Mouse (Mus musculus) spleen, postnatal 36 days (tissue): Measurements from ENCODE around the gene Cdk5rap3.

Experiments
- DNase-seq, 2 experiments: peaks; one replicate each; pipeline ENCODE4 v3.0.0; 2022; ENCODE audit warnings: low spot score in 2 of 2, mixed read lengths in 1 of 2

Gene Cdk5rap3

DNA sequence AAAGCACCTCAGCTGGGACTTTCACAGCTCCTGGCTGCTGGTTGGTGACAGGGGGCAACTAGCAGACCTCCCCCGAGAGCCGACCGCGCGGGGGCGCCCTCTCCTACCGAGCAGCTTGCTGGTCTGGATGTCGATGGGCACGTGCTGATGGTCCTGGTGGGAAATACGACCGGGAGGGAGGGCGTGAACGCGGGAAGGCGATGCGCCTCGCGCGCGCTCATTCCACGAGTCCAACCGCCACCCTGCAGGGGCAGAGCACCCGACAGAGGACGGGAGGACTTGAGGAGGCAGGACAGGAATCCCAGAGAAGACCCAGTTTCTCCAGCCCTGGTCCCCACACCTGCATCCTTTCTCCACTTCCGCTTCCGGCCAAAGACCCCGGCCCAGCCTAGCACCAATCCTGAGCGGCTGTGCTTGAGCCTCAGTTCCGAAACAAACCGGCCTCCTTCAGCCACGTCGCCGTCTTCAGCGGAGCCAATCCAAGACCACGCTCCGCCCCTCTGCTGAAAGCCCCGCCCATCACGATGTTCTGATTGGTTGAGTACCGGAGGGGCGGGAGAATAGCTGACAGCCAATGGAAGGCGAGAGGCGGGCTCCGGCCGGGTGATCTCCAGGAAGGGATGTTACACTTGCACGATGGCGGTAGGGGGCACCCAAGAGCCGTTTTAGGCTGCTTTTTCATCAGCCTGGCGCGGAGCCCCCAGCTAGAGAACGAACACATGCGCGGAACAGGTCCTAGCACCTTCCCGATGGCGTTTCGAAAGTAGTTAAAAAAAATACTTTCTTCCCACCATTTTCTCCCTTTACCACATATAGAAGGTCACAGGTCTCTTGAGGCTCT is at the start of gene Cdk5rap3:
TSS of gene Cdk5rap3 (minus strand) at position 453 of the 841 bp plus-strand sequence.
- peak; percentile 99 for DNase-seq

GRCm38 (mm10) chr11:96963580-96963979 is 47.3 kb upstream of the Cdk5rap3 start:
- peak; percentile 76 to 84 for DNase-seq

- DNase-seq = no peak
Observed at GRCm38 (mm10) chr11:96957061-96957805, 40.9 kb upstream of the Cdk5rap3 start.

- DNase-seq = no peak
Observed at GRCm38 (mm10) chr11:96956009-96956724, 39.9 kb upstream of the Cdk5rap3 start.

DNA sequence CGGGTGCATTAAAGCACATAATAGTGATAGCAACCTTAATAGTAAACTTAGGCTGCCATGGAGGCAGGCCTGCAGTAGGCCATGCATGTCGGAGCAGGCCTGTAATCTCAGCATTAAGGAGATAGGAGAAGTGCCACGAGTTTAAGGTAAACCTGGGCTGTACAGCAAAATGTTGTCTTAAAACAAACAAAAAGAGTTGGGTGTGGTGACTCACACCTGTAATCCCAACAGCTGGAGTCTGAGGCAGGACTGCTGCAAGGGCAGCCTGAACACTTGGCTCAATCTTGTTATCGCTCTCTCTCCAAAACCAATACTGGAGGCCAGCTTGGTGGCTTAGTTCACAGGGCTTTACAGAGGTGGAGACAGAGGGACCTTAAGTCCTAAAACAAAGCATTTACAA is 38.8 kb upstream of the Cdk5rap3 start:
- DNase-seq = no peak

GRCm38 (mm10) chr11:96952896-96953295 is 36.6 kb upstream of the Cdk5rap3 start:
- no peak for DNase-seq

GRCm38 (mm10) chr11:96952426-96952825 is 36.1 kb upstream of the Cdk5rap3 start:
- no peak for DNase-seq

- DNase-seq = no peak
Observed at GRCm38 (mm10) chr11:96950767-96951166, 34.5 kb upstream of the Cdk5rap3 start.

DNA sequence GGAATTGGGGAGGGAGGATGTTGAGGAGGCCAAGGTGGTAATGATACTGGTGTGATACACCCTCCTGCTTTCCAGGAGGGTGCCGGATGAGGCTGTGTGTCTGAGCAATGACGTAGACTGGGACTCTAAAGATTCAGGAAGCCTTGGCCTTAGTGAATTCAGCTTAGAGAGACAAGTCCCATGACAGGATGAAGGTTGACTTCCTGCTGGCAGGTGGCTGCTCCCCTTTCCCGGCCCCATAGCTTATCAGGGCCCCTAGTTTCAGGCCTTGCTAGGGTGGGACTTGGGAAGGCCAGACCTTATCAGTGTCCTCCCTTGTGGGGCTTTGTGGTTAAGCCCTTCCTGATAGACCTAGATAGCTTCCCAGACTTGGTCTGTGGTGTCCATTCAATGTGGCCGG is 31.6 kb upstream of the Cdk5rap3 start:
- peak; percentile 34 to 62 for DNase-seq

DNA sequence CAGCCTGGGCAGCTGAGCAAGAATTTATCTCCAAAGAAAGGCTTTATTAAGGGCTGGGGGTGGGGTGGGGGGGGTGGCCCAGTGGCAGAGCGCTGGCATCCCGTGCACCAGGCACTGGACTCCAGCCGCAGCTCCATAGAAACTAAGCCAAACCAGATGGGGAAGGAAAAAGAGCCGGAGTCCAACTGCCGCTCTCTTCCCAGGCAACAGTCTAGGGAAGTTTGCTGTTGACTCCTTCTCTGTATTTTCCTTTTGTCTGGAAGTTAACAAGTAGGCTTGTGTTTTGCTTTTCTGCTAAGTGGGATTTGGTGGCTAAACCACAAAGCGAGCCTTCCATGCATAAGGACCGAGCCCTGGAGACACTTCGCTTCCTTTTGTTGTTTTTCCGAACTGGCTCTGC is 30.2 kb upstream of the Cdk5rap3 start:
- no peak for DNase-seq

- DNase-seq = no peak
Observed at GRCm38 (mm10) chr11:96944844-96945580, 28.7 kb upstream of the Cdk5rap3 start.

DNA sequence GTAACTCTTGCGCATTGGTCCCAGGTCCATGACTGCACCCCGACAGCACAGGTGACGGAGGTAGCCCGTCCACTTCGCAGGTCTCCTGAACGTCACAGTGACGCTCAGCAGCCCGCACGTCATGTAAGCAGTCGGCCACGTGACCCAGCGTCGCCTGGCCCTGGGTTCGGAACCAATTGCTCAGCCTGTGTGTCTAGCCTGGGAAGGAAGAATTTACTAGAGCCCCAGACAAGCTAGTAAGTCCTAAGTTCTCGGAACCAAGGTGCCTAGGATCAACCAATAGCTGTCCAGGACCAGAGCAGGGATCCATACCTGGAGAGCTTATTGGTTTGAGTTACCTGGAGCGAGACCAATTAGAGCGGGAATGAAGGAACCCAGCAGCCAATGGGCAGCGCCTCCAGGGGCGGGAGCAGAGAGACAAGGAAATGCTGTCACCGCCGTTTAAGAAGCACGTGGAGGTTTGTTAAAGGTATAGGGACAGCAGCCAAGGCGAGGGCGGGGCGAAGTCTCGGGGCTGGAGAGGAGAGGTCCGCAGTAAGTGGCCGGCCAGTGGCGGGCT is 27.5 kb upstream of the Cdk5rap3 start, which contains the start of gene Pnpo:
TSS of gene Pnpo (minus strand) at position 241 of the 559 bp plus-strand sequence.
- peak; percentile 93 to 95 for DNase-seq

DNA sequence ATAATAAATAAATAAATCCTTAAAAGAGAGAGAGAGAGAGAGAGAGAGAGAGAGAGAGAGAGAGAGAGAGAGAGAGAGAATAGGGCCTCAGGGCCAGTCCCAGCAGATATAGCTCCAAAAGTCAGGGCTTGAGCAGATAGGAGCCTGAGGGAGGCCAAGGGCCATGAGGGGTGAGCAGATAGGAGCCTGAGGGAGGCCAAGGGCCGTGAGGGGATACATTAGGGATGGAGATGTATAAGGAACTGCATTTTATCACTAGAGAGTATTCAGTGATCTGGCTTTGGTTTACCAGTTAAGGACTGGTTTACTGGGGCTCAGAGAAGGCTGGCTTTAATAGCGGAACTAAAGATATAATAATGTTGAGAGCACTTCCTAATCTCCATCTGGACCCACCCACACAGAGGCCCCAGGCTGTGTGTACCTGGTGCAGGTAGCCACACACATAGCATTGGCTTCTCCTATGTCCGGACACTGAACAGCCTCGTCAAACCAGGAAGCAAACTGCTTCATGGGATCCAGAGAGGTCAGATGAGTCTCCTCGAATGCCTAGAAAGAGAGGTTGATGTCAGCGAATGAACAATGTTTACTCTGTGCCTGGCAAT is 25.8 kb upstream of the Cdk5rap3 start:
- DNase-seq = peak in 1 of 2 experiments; percentile 46

- peak; percentile 29 to 61 for DNase-seq
Observed at GRCm38 (mm10) chr11:96940578-96941465, 24.5 kb upstream of the Cdk5rap3 start.

DNA sequence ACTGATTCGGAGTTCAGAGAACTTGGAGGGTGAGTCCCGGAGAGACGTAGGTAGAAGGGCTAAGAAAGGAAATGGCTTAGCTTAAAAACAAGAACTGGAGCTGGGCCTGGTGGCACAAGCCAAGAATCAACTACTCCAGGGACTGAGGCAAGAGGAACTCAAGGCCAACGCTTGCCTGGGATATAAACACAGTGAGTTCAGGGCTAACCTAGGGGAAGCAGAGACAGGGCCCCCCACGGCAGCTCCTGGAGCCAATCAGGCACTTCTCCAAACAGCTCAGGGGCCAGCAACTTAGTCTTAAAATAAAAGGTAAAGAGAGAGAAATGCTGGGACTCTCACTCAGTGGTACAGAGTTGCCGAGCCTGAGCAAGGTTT is 22.1 kb upstream of the Cdk5rap3 start:
- DNase-seq = no peak

DNA sequence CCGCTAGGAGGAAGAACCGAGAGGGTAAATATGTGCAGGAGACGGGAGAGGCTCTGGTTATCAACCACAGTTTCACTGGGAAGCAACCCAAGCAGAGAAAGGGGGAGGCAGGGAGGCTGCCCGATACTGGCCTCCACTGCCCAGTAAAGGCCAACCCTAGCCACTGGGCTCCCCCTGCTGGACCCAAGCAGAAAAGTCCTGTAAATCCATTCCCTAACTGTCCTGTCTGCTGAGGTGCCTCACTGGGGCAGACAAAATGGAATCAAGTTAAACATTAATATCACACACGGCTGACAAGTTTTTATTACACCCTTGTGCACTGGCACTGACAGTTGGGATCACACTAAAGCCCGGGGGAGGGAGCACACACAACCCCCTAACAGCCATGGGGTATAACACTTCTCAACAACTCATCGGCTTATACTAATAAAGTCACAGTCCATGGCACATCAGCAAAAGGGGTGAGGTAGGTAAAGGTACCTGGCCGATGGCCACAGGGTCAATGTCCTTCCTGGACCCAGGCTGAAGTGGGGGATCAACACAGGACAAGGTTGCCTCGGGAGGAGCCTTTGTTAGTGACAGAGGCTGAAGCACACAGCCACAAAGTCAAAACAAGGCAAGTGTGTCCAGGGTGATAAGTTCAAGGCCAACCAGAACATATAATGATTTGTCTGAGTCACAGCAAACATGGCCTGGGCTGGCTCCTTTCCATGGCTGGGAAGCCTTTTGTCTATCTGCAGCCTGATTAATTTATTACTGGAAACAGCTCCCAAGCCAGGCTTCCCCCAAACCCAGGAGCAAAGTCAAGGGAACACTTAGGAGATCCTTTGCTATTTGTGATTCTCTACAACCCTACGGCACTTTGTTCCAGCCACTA is 21.5 kb upstream of the Cdk5rap3 start:
- DNase-seq = peak; percentile 26 to 50

DNA sequence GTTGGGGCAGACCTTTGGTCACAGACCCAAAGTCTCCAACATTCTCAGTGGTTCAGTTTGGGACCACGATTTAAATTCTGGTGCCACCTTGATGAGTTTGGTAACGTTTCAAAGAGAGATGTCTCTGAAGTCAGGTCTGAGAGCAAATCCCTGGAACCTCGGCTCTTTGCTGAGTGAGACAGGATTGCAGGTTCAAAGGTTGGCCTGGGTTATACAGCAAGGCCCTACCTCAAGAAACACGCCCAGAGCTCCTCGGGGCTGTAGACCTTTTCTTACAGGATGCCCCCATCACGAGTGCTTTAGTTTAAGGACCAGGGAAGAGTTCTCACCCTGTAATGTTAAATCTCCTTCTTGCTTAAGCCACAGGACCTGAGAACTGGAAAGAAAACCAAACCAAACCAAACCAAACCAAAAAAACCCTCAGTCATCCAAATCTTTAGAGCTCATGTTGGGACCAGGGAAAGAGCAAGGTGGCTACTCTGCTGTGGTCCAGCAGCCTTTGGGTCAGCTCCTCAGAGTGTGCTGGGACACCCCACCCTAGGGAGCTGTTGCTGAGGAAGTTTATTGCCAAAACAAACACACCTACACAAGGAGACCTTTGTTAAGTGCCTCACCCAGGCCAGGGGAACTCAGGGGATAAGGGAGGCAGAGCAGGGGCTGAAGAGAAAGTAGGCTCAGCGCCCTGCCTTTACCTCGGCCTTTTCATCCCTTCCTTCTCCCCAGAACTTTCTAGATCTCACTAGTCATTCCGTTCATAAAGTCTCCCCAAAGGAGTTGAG is 19.8 kb upstream of the Cdk5rap3 start:
- no peak for DNase-seq

DNA sequence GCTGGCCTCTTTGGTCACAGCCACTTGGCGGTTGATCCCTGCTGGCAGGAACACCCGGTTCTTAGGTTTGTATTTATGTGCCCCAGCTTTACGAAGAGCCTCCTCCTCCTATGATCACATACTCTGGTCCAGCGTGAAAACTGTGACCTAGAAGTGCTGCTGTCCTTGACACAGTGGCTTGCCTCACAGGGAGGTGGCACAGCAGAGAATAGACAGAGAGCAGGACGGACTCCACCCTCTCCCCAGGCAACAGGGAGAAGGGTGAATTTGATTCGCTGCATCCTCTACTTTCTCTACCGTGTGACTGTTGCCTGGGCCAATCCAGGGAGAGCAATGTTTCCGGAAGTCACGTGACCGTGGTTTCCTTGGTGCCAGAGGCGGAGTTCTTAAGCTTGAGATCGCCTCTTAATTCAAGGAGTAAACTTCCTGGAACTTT is 18.6 kb upstream of the Cdk5rap3 start:
- peak; percentile 57 to 70 for DNase-seq
